Mouse (Mus musculus) hindbrain, embryonic 10.5 days (tissue): ENCODE data around the gene Ctsc. TPM values are rescaled to one million over a fixed set of nuclear protein-coding genes. Genes with fewer than 3 reads are reported as not detected.

Experiments
- polyA plus RNA-seq: library from polyadenylated mRNA; unstranded; fragments of >200 nt; fragmentation: Nextera tagmentation; extraction: Ambion mirVana; gene quantifications from 2 replicates; pipeline ENCODE4 v1.2.1, GENCODE M21; 2016

Ctsc gene
- polyA plus RNA-seq, 1 experiment from 2014 or later = 22.1 TPM

Other genes starting within 250 kb of the Ctsc start
- 5.2 and 7.5 TPM in 2 replicates for gene Rab38, start 152.2 kb downstream of the Ctsc start, polyA plus RNA-seq